Mouse (Mus musculus) forebrain, embryonic 11.5 days (tissue): ENCODE data around the gene Swsap1. TPM values are rescaled to one million over a fixed set of nuclear protein-coding genes. Genes with fewer than 3 reads are reported as not detected.
A peak's percentile ranks its signal among the peaks of the same experiment; 100 is the strongest.

Experiments used
- ATAC-seq: fragments of 200-750 bp; cut with Nextera tagmentation; replicated peaks from 2 replicates; pipeline ENCODE4 v1.8.0; 2017; ENCODE audit warnings: moderate TSS enrichment; ENCODE audit not compliant: low FRiP score
- DNase-seq: peaks from one replicate; pipeline ENCODE4 v3.0.0-alpha.2; 2017; ENCODE audit warnings: low spot score
- H3K27ac ChIP-seq: fragments of 300-500 bp; sonication (generic); 2 replicates; pipeline ENCODE4 v1.5.1; 2014; ENCODE audit warnings: low read depth, low read length
- H3K27me3 ChIP-seq: fragments of 300-500 bp; sonication (generic); 2 replicates; pipeline ENCODE4 v1.6.1; 2014; ENCODE audit warnings: mild to moderate bottlenecking, low read length, mixed read lengths; ENCODE audit not compliant: control insufficient read depth, insufficient read depth
- H3K36me3 ChIP-seq: fragments of 300-500 bp; sonication (generic); 2 replicates; pipeline ENCODE4 v1.6.1; 2014; ENCODE audit warnings: mild to moderate bottlenecking, low read length, moderate library complexity, mixed read lengths; ENCODE audit not compliant: control insufficient read depth, insufficient read depth
- H3K4me1 ChIP-seq: fragments of 300-500 bp; sonication (generic); replicated peaks from 2 replicates; pipeline ENCODE4 v1.6.1; 2014; ENCODE audit warnings: low read length, mixed read lengths; ENCODE audit not compliant: control insufficient read depth, insufficient read depth
- H3K4me2 ChIP-seq: fragments of 300-500 bp; sonication (generic); 2 replicates; pipeline ENCODE4 v1.6.1; 2014; ENCODE audit warnings: low read depth, mild to moderate bottlenecking, low read length, moderate library complexity, mixed read lengths; ENCODE audit not compliant: severe bottlenecking
- H3K4me3 ChIP-seq: fragments of 300-500 bp; sonication (generic); 2 replicates; pipeline ENCODE4 v1.5.1; 2014; ENCODE audit warnings: low read depth, low read length
- H3K9ac ChIP-seq: fragments of 300-500 bp; sonication (generic); 2 replicates; pipeline ENCODE4 v1.6.1; 2014; ENCODE audit warnings: low read length
- H3K9me3 ChIP-seq: fragments of 300-500 bp; sonication (generic); 2 replicates; pipeline ENCODE4 v1.6.1; 2016; ENCODE audit warnings: low read length, mixed read lengths; ENCODE audit not compliant: control insufficient read depth
- WGBS: fragments of 180-500 bp; shearing (Covaris S2); extraction: QIAGEN DNeasy Blood & Tissue Kit; methylation state at CpG from one replicate; pipeline ENCODE4 v1.1.7; 2014; 5-methylcytosine and 5-hydroxymethylcytosine counted together
- polyA plus RNA-seq: library from polyadenylated mRNA; unstranded; fragments of >200 nt; fragmentation: Nextera tagmentation; extraction: Ambion mirVana; gene quantifications from 2 replicates; pipeline ENCODE4 v1.2.1, GENCODE M21; 2014

Swsap1 gene
- polyA plus RNA-seq, 1 experiment from 2014 or later: 18.5 TPM

- ATAC-seq: no peak
- Histone ChIP-seq H3K9me3 (no peaks in the 10 kb centered on the region), H3K9ac (no peak overlapping the region), H3K27ac (no peak overlapping the region), H3K4me1 (peaks cover 10% of the 10 kb centered on the region), H3K36me3 (no peaks in the 10 kb centered on the region), H3K27me3 (peaks cover 25% of the 10 kb centered on the region), H3K4me2 (no peak overlapping the region), H3K4me3 (no peak overlapping the region)
- 4% methylated on average over 3 of the region's 3 CpGs for WGBS
- DNase-seq: no peak
Observed at GRCm38 (mm10) chr9:21983911-21984310, 28.4 kb downstream of the Swsap1 start.

GRCm38 (mm10) chr9:21987592-21988342 lies 32.2 kb downstream of the Swsap1 start:
- H3K36me3 ChIP-seq: no peaks in the 10 kb centered on the region
- no peaks in the 10 kb centered on the region for H3K9me3 ChIP-seq
- ATAC-seq (no peak), DNase-seq (no peak)
- no peak overlapping the region for H3K27ac ChIP-seq
- peaks cover 56% of the 10 kb centered on the region for H3K27me3 ChIP-seq
- H3K9ac ChIP-seq: peak overlapping the region; percentile 16; the same call in 1 of the 2 replicates
- H3K4me2 ChIP-seq: peak overlapping the region; percentile 67; the same call in 1 of the 2 replicates
- H3K4me1 ChIP-seq: peaks cover 16% of the 10 kb centered on the region
- 10% methylated on average over 34 of the region's 36 CpGs for WGBS
- peak overlapping the region; percentile 35; the same call in 1 of the 2 replicates for H3K4me3 ChIP-seq

- Histone ChIP-seq H3K4me1 (peaks cover 16% of the 10 kb centered on the region), H3K27ac (no peak overlapping the region), H3K27me3 (peaks cover 56% of the 10 kb centered on the region), H3K9me3 (no peaks in the 10 kb centered on the region), H3K4me2 (peak overlapping the region; percentile 67), H3K36me3 (no peaks in the 10 kb centered on the region), H3K4me3 (peak overlapping the region; percentile 35), H3K9ac (peak overlapping the region; percentile 51)
- DNase-seq (no peak), ATAC-seq (peak; percentile 23; the same call in 1 of the 2 replicates)
- under 1% methylated on average over 32 of the region's 32 CpGs for WGBS
Observed at GRCm38 (mm10) chr9:21988421-21989101, 33.0 kb downstream of the Swsap1 start.

GRCm38 (mm10) chr9:21989230-21990110 lies 33.9 kb downstream of the Swsap1 start, which contains the start of gene Rgl3:
Gene Rgl3 (minus strand): TSS chr9:21989446.
- under 1% methylated on average over 38 of the region's 42 CpGs for WGBS
- Histone ChIP-seq H3K27me3 (peaks cover 56% of the 10 kb centered on the region), H3K4me3 (peak within 1 kb of the TSS; percentile 35), H3K4me1 (peaks cover 16% of the 10 kb centered on the region), H3K36me3 (no peaks in the 10 kb centered on the region), H3K4me2 (peak within 1 kb of the TSS; percentile 67), H3K9me3 (no peaks in the 10 kb centered on the region), H3K9ac (peak within 1 kb of the TSS; percentile 51), H3K27ac (no peak within 1 kb of the TSS)
- peak; percentile 53; the same call in 1 of the 2 replicates for ATAC-seq
- DNase-seq: peak; percentile 75

- WGBS: 86% methylated on average over 4 of the region's 4 CpGs
- H3K27me3 ChIP-seq: peaks cover 48% of the 10 kb centered on the region
- no peak for DNase-seq
- H3K4me1 ChIP-seq: peaks cover 16% of the 10 kb centered on the region
- no peak overlapping the region for H3K4me2 ChIP-seq
- H3K9me3 ChIP-seq: no peaks in the 10 kb centered on the region; the same call in 1 of the 2 replicates
- ATAC-seq: no peak
- no peak overlapping the region for H3K9ac ChIP-seq
- no peak overlapping the region for H3K4me3 ChIP-seq
- no peaks in the 10 kb centered on the region for H3K36me3 ChIP-seq
- H3K27ac ChIP-seq: no peak overlapping the region
Observed at GRCm38 (mm10) chr9:21992227-21992626, 36.7 kb downstream of the Swsap1 start.

- H3K27ac ChIP-seq: no peak overlapping the region
- no peaks in the 10 kb centered on the region for H3K36me3 ChIP-seq
- ATAC-seq: no peak
- no peaks in the 10 kb centered on the region for H3K4me1 ChIP-seq
- no peak overlapping the region for H3K4me2 ChIP-seq
- peaks cover 8% of the 10 kb centered on the region for H3K27me3 ChIP-seq
- no peak for DNase-seq
- H3K4me3 ChIP-seq: no peak overlapping the region
- H3K9ac ChIP-seq: no peak overlapping the region
- H3K9me3 ChIP-seq: no peaks in the 10 kb centered on the region; the same call in 1 of the 2 replicates
- 91% methylated on average over 3 of the region's 3 CpGs for WGBS
Observed at GRCm38 (mm10) chr9:21996178-21996867, 40.8 kb downstream of the Swsap1 start.

- peaks cover 12% of the 10 kb centered on the region for H3K4me1 ChIP-seq
- H3K9ac ChIP-seq: no peak overlapping the region
- no peak overlapping the region for H3K4me3 ChIP-seq
- ATAC-seq (no peak), DNase-seq (no peak)
- no peaks in the 10 kb centered on the region for H3K27me3 ChIP-seq
- H3K36me3 ChIP-seq: no peaks in the 10 kb centered on the region; the same call in 1 of the 2 replicates
- no peak overlapping the region for H3K27ac ChIP-seq
- H3K4me2 ChIP-seq: no peak overlapping the region
- 96% methylated on average over 6 of the region's 6 CpGs for WGBS
- H3K9me3 ChIP-seq: no peaks in the 10 kb centered on the region; the same call in 1 of the 2 replicates
Observed at GRCm38 (mm10) chr9:22000296-22000695, 44.7 kb downstream of the Swsap1 start.
